Mouse (Mus musculus) kidney, postnatal 25 days (tissue): ENCODE results near the gene Gm21985.
A peak's percentile ranks its signal among the peaks of the same experiment; 100 is the strongest.
"Not testable (repeated sequence)": the region's sequence is repeated elsewhere in the genome, so short reads cannot be mapped to it uniquely, and the experiment has no call there.

Experiments
- DNase-seq, 2 experiments: peaks; one replicate each; pipeline ENCODE4 v3.0.0; 2021; ENCODE audit warnings: mixed read lengths in 2 of 2

Gene Gm21985

DNA sequence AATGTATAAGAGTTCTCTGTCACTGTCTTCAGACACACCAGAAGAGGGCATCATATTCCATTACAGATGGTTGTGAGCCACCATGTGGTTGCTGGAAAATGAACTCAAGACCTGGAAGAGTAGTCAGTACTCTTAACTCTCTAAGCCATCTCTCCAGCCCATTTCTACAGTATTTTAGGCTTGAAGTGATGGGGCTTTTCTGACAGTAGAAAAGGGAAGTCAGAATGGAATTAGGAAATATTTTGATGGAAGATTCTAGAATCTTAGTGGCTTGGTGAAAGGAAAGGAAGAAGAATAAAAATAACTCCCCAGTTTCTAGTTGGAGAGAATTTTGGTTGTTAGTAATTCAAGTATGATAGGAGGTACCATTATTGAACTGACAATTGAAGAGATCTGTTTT is 127.8 kb downstream of the Gm21985 start:
- no peak for DNase-seq

DNA sequence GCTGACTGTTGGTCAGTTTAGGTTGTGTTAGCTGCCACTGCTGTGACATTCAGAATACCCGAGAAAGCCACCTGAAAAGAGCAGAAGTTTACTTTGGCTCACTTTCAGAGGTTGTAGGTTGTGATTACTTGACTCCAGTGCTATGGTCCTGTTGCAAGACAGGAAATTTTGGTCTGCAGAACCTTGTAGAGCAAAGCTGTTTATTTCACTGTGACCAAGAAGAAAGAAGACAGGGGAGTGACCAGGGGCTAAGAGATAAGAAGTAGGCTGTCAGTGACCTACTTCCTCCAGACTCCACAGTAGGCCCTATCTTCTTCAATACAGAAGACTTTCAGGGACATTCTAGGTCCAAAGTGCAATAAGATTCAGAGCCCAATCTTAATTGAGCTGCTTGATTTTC is 130.5 kb downstream of the Gm21985 start:
- DNase-seq, result no peak

DNA sequence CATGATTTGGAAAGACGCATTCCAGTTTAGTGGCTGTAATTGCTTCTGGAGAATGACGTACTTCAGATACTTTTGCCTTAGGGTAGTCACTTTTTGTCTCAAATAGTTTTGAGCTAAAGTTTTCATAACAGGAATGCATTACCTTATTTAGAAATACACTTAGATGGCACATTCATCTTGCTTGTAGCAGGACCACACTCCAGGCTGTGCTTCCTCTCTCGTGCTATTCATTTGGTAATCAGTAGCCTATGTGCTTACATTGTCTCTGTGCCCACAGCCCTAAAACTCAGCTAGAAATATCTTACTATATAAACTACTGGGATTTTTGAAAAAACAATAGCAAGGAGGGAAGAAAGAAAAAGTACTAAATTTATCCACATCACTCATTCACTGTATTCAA is 140.9 kb downstream of the Gm21985 start:
- DNase-seq, result no peak

DNA sequence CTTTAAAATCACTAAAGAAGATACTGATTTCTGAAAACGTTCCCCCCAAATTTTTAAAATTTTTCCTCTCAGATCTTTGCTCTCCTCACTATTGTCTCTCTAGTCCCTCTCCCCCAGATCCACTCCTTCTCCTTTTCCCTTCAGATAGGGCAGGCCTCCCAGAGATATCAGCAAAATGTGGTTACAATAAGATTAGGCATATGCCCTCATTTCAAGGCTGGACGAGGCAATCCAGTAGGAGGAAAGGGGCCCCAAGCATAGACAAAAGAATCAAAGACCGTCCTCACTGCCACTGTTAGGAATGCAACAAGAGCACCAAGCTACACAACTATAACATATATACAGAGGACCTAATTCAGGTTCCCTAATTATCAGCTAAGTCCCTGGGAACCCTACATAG is 159.2 kb downstream of the Gm21985 start:
- no peak for DNase-seq

DNA sequence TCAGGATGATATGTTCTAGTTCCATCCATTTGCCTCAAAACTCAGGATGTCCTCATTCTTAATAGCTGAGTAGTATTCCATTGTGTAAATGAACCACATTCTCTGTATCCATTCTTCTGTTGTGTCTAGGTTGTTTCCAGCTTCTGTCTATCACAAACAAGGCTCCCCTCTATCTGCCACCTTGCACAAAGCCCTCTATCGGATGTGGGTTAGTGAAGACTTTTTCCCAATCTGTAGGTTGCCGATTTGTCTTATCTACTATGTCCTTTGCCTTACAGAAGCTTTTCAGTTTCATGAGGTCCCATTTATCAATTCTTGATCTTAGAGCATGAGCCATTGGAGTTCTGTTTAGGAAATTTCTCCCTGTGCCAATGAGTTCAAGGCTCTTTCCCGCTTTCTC is 162.4 kb downstream of the Gm21985 start:
- DNase-seq, result not testable (repeated sequence)

DNA sequence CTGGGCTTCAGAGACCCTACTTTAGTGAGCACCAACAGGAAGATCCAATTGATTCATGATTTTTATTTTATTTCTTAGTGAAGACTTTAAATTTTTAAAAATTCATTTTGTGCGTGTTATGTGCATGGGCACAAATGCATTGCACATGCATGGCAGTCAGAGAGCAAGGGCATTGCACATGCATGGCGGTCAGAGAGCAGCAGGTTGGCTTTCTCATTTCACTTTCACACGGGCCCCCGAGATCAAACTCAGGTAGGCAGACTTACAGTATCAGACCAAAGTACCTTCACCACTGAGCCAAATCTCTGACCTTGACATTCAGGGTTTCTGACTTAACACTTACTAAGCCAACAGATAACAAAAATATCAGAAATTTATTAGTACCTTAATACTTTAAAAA is 163.6 kb downstream of the Gm21985 start:
- no peak for DNase-seq

DNA sequence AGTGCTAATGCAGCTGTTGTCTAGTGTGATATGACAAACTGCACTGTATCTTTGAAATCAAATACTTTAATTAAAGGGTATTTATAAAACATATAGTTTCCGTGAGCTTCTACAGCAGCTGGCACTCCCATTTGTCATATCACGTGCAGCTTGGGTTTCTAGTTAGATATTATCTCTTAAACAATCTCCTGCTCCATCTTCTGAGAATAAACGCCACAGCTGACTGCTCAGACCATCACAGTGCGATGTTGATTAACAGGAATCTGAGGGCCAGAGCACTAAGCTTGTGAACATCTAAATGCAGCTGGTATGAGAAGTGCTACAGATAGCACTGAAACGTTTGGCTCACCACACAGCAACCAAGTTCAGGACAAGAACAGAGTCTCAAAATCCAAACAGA is 164.3 kb downstream of the Gm21985 start:
- no peak for DNase-seq

DNA sequence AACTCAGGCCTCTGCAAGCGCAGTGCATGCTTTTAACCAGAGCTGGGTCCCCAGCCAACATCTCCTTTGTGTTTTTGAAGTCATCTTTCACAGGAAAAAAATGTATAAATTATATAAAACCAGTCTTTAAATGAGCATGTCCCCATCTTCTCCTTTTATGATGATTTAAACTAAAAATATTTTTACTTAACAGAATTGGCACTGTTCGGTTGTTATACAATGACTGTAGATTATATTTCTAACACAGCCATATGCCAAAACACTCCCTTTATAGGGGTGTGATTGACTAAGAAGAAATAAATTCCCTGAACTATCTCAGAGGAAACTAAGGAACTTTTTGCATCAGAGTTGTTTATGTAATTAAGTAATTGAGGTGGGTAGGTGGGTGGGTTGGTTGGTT is 166.4 kb downstream of the Gm21985 start:
- no peak for DNase-seq

DNA sequence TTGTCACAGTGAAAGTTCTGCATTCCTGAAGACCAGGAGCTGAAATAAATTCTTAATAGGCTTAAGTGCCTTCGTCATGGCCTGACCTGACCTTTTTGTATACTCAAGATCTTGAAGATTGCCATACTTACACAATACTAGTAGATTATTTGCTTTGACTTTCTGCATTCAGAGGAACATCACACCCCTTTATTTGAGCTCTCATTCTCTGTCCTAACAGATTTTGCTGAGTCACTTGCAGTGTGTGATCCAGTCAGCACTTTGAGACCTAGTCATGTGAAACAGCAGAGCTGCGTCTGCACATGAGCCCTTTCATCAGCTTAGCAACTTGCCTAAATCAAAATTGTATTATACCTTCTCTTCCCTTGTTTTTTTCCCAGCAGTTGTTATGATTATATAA is 167.2 kb downstream of the Gm21985 start:
- DNase-seq, result peak; percentile 24 to 53

DNA sequence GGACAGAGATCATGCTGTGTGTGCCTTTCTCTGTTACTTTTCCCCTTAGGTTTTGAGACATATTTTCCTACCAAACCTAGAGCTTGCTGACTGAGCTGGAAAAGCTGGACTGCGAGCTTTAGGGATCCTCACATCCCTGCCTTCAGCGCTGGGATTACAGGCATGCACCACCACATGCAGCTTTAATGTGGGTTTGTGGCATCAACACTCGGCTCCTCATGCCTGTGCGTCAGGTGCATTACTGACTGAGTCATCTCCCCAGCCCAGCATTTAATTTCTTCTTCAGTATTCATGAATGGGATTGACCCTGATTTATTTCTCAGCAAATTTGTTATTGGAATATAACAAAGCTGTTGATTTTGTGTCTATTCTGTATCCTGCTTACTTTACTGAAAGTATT is 170.2 kb downstream of the Gm21985 start:
- no peak for DNase-seq

DNA sequence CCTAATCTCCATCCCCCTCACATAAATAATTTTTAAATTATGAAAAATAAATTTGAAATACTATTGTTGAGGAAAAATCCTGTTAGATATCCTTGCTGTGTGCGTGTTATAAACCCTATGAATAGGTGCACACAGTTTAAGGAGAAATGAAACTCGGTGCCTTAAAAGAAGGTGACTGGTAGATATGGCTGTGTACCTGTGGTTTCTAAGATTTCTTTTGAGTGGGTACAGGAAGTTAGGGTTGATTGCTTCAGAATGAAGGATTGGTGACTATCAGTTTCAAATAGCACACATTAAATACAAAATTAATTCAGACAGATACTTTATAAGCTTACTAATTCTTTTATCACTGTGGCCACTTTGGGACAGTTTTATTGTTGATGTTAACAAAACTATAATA is 171.5 kb downstream of the Gm21985 start:
- no peak for DNase-seq

DNA sequence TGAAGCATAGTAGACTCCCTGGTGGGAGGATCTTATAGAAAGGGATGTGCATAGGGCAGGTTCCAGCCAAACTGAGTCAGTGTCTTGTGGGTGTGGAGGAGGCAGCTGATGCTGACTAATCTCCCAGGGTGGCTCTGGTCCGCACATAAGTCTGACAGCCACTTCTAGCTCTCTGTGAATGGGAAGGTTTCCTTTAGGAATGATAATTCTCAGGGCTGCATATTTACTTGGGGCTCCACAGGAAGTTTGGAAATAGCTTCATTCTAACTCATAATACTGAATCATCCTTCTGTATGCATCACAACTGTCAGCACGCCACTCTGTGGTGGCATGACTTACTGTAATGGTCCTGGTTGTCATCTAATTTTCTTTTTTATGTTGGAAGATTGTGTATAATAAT is 177.4 kb downstream of the Gm21985 start:
- DNase-seq, result no peak

DNA sequence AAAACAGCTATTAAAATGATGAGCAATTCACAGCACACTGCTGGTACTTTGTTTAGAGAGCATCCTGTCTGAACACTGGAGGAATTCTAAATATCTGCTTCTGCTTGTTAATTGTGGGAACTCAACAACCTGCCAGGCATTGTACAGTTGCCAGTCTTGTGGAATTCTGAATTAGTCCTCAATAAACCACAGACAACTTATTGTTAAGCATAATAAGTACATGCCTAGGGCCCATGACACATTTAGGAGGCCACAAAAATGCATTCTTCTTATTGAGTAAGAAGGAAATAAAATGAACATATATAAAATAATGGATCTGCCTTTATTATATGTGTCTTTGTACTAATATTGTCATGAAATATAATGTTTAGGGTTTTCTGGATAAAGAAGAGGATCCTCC is 179.4 kb downstream of the Gm21985 start:
- no peak for DNase-seq

DNA sequence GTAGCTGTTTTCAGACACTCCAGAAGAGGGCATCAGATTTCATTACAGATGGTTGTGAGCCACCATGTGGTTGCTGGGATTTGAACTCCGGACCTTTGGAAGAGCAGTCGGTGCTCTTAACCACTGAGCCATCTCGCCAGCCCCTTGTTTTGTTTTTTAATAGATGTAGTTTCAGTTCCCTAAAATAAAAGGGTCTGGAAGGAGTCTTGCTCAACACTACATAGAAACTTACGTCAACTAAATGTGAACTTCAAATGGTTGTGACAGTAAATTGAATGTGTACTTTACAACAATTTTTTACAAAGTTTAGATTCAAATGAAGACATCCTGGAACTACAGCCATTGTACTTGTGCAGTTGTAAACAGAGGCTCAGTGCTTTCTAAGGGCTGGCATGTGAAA is 181.9 kb downstream of the Gm21985 start:
- not testable (repeated sequence) for DNase-seq

DNA sequence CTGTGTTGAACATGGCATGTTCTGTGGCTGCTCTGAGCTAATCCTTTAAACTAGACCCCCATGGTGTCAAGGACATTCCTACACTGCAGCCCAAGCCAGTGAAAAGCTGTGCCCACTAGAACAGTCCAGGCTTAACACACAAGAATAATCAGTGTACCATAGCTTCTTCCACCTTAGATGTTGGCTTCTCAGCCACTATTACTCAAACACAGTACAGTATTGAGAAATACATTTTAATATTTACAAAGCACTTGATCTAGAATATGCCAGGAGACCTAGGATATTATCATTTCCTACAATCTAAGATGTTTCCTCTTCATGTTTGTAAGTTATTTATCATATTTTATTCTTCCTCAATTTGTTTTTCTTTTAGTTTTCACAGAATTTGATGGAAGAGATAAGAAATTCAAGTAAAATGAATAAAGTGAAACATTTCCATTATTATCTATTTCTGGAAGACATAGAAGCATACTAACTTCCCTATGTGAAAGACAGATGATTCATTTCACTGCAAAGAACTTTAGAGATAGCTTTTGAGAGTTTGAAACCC is 182.5 kb downstream of the Gm21985 start:
- no peak for DNase-seq

DNA sequence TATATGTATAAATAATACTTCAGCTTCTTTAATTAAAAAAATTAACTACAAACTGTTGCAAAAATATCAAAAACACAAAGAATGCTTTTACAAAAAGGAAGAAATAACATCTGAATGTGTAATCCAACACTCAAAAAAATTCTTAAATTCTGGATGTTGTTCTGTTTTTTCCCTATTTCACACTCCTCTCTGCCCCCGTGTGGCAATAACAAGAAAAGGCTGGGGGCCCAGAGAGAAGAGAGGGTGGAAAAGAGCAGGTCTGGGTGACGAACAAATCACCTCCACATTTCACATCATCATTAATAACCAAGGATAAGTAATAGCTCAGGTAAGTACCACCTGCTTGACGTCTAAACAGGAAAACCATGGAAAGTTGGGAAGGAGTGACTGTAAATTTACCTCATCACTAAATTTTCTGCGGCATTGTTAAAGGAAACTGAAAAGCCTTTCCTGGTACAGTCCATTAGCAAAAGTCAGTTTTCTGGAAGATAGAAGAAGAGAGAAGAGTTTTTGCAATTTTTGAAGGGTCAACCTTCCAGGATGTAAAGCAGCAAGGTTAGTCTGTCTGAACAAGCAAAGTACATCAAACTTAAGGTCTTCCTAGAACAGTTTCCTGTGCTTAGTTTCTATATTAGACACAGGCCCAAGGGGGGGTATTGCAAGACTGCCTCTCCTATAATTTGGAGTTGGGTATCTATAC is 183.6 kb downstream of the Gm21985 start:
- peak in 1 of 2 experiments; percentile 36 for DNase-seq

DNA sequence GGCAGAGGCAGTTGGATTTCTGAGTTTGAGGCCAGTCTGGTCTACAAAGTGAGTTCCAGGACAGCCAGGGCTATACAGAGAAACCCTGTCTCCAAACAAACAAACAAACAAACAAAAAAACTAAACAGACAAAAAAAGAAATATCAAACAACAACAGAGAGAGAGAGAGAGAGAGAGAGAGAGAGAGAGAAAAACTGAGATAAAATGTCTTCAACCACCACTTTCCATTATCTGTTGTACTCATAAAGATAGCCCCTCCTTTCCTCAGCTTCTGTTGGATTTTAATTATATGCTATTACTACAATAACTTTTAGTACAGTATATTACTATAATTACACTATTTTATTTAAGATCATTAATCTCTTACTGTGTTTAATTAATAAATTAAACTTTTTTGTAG is 186.4 kb downstream of the Gm21985 start:
- DNase-seq, result not testable (repeated sequence)

DNA sequence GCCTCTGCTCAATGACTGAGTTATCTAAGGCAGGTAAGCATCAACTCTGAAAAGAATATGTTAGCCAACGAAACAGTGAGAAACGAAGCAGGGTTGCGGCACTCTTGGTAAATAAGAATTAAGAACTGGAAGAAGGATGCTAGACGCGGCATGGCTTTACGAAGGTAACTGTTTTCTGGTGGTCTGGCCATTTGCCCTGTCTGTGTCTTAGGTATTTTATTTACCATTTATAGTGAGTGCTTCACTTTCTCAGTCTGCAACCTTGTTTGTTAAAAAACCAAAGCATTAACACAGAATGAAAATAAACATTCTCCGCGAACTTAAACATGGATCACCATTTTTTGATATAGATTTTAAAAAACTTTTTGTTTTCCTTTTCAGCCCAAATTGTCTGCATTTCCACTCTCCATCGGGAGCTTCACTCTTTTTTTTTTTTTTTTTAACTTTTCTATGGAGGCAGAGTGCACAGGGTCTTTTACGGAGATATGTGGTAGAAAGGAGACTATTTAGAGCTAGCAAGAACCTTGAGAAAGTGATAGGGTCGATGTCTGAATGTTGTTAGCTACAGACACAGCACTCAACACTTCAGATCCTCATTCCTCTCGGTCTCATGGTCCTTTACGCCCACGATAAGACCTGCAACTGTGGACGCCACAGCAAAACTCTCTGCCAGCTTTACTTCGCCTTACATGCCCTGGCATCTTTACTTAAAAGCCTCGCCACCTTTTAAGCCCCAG is 188.2 kb downstream of the Gm21985 start:
- no peak for DNase-seq

DNA sequence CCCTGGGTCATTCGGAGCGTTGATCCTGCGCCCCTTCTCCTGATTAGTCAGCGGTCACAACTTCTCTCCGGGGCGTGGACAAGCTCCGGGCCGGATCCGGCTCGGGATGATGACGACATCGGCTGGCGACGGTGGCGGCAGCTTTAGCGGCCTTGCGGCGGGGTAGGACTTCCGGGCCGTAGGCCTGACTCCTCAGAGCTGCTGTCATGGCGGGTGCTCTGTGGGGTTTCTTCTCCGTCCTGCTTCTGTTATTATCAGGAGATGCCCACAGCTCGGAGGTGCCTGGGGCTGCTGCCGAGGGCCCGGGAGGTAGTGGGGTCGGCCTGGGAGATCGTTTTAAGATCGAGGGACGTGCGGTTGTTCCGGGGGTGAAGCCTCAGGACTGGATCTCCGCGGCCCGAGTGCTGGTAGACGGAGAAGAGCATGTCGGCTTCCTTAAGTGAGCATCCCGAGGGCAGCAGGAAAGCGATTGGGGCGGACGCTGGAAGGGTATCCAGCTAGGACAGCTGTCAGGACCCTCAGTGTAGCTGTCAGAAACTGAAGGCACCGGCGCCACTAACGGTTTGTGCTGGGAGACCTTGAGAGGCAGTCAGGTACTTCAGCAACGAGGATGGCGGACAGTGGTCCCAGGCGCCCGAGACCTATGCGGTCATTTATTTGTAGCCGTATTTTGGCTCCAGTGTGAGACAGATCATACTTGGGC is 188.9 kb downstream of the Gm21985 start, which contains the start of gene Emc7:
Gene Emc7, plus strand, starts transcription at position 136 of the 703 bp plus-strand sequence.
- peak; percentile 97 to 98 for DNase-seq
